ENCODE assay signal across 19 mouse cellular contexts in the genomic region with DNA sequence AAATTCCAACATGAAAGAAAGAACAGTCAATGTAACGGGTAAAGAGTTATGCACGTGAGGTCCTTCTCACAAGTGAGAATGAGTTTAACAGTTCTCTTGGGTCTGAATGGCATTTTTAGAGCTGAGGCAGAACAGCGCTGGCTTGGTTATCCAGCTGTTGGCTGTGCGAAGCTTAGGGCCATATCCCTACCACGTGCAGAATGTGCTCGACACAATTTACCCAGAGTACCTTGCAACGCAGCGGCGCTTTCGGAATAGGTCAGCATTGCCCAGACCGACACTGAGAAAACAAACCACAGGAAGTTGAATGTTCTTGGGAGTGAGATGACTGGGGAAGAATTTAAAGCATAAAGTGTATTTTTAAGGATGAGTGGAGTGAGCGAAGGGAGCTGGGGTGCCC.
"Had no signal": no experiment of that assay in that cellular context is flagged by ENCODE, and none has a peak within 500 bp of the region (broad histone marks: within the 10 kb centered on the region; RNA-seq: fewer than 3 reads in every experiment).

No protein-coding gene starts in this region.

- H3K9me3 ChIP-seq: intestine, embryonic 15.5 days; kidney, embryonic 15.5 days; liver, embryonic 13.5 days; midbrain, embryonic 12.5 days; midbrain, embryonic 15.5 days; neural tube, embryonic 12.5 days; neural tube, embryonic 15.5 days had no signal

- H3K9ac ChIP-seq: intestine, embryonic 15.5 days; kidney, embryonic 15.5 days; liver, embryonic 13.5 days; midbrain, embryonic 12.5 days; midbrain, embryonic 15.5 days; neural tube, embryonic 12.5 days; neural tube, embryonic 15.5 days had no signal

- DNase-seq: kidney, adult 11 months; kidney, adult 8-10 months; kidney, postnatal 10 days; layer of hippocampus, postnatal 36 days; liver, embryonic 13.5 days; lung, postnatal 10 days; right cerebral cortex, adult 18-20 months; right cerebral cortex, postnatal 14 days; right cerebral cortex, postnatal 4 days; thymus, adult 18-20 months; thymus, postnatal 36 days had no signal

- H3K27me3 ChIP-seq: intestine, embryonic 15.5 days; liver, embryonic 13.5 days; neural tube, embryonic 12.5 days had no signal

- H3K27ac ChIP-seq: intestine, embryonic 15.5 days; kidney, embryonic 15.5 days; left cerebral cortex, adult 2 months; liver, embryonic 13.5 days; midbrain, embryonic 12.5 days; midbrain, embryonic 15.5 days; neural tube, embryonic 12.5 days; neural tube, embryonic 15.5 days; stomach, postnatal 0 days had no signal

- H3K4me1 ChIP-seq: intestine, embryonic 15.5 days; kidney, embryonic 15.5 days; liver, embryonic 13.5 days; midbrain, embryonic 12.5 days; midbrain, embryonic 15.5 days; neural tube, embryonic 12.5 days had no signal

- ATAC-seq: intestine, embryonic 15.5 days had no signal

- H3K36me3 ChIP-seq: intestine, embryonic 15.5 days; kidney, embryonic 15.5 days; liver, embryonic 13.5 days; midbrain, embryonic 12.5 days; midbrain, embryonic 15.5 days; neural tube, embryonic 12.5 days; neural tube, embryonic 15.5 days had no signal

- H3K4me3 ChIP-seq: intestine, embryonic 15.5 days; kidney, embryonic 15.5 days; left cerebral cortex, adult 2 months; liver, embryonic 13.5 days; midbrain, embryonic 12.5 days; midbrain, embryonic 15.5 days; neural tube, embryonic 12.5 days; neural tube, embryonic 15.5 days had no signal

- H3K4me2 ChIP-seq: intestine, embryonic 15.5 days; kidney, embryonic 15.5 days; liver, embryonic 13.5 days; midbrain, embryonic 12.5 days; midbrain, embryonic 15.5 days; neural tube, embryonic 12.5 days; neural tube, embryonic 15.5 days had no signal
